Mouse (Mus musculus): ENCODE measurements at regions not wholly inside any gene's neighbourhood (a gene's known extent, or its start where the extent isn't known, plus 50 kb on each side); places are given as distances from the start of the nearest gene placed in this dataset.

GRCm38 (mm10) chr7:63313096-63313495 is 100.7 kb upstream of the Chrna7 start:
- Histone ChIP-seq H3K9me3 (ENCODE audit: control insufficient read depth) (no peaks in the 10 kb centered on the region), H3K36me3 (ENCODE audit: control insufficient read depth, insufficient read depth) (no peaks in the 10 kb centered on the region), H3K9ac (ENCODE audit: low read depth, low read length) (no peak overlapping the region), H3K4me1 (replicated peaks; ENCODE audit: control insufficient read depth, insufficient read depth, low read length) (no peaks in the 10 kb centered on the region), H3K27me3 (replicated peaks; ENCODE audit: control insufficient read depth, insufficient read depth, low read length) (no peaks in the 10 kb centered on the region), H3K4me2 (replicated peaks; ENCODE audit: low read depth) (no peak overlapping the region), H3K4me3 (ENCODE audit: low read depth, low read length) (no peak overlapping the region), H3K27ac (ENCODE audit: low read depth, low read length) (no peak overlapping the region)
- 76% methylated on average over 1 of the region's 1 CpGs for WGBS
- no peak for ATAC-seq
- no peak for TF ChIP-seq CTCF (IDR thresholded peaks at IDR 0.05; ENCODE audit: low read depth)

DNA sequence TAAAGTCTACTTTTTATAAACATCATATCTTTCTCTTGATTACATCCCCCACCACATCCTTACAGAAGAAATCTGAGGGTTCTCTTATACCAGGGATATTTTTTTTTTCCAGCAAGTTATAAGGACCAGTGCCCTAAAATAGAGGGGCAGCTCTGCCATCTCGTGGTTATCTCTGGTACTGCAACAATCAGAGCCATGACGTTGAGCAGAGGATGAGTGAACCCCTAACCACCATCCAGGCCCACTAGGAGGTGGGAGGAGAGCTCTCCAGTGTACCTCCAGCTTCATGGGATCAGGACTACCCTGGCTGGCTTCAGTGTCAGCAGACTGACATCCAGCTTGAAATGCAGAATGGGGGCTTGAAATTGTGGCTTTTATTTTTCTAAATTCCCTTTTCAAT is 107.2 kb upstream of the Chrna7 start:
- ATAC-seq, result no peak
- 0% methylated on average over 2 of the region's 2 CpGs for WGBS
- no peak overlapping the region for H3K9ac ChIP-seq (ENCODE audit: low read depth, low read length)

GRCm38 (mm10) chr7:63321171-63321570 is 108.8 kb upstream of the Chrna7 start:
- Histone ChIP-seq H3K36me3 (ENCODE audit: control insufficient read depth, insufficient read depth) (no peaks in the 10 kb centered on the region), H3K27ac (ENCODE audit: low read depth, low read length) (no peak overlapping the region), H3K9me3 (ENCODE audit: control insufficient read depth) (no peaks in the 10 kb centered on the region), H3K4me1 (replicated peaks; ENCODE audit: control insufficient read depth, insufficient read depth, low read length) (no peaks in the 10 kb centered on the region), H3K27me3 (replicated peaks; ENCODE audit: control insufficient read depth, insufficient read depth, low read length) (no peaks in the 10 kb centered on the region), H3K4me3 (ENCODE audit: low read depth, low read length) (no peak overlapping the region), H3K4me2 (replicated peaks; ENCODE audit: low read depth) (no peak overlapping the region), H3K9ac (ENCODE audit: low read depth, low read length) (no peak overlapping the region)
- no peak for ATAC-seq
- TF ChIP-seq CTCF (IDR thresholded peaks at IDR 0.05; ENCODE audit: low read depth), result no peak
- 75% methylated on average over 5 of the region's 5 CpGs for WGBS

More for the DNA sequence above, 107.2 kb upstream of the Chrna7 start:
- Histone ChIP-seq H3K27me3 (replicated peaks; ENCODE audit: control insufficient read depth, insufficient read depth, low read length) (no peaks in the 10 kb centered on the region), H3K4me2 (replicated peaks; ENCODE audit: low read depth) (no peak overlapping the region), H3K36me3 (ENCODE audit: control insufficient read depth, insufficient read depth) (no peaks in the 10 kb centered on the region), H3K27ac (ENCODE audit: low read depth, low read length) (no peak overlapping the region), H3K9me3 (ENCODE audit: control insufficient read depth) (no peaks in the 10 kb centered on the region), H3K4me1 (replicated peaks; ENCODE audit: control insufficient read depth, insufficient read depth, low read length) (no peaks in the 10 kb centered on the region), H3K4me3 (ENCODE audit: low read depth, low read length) (no peak overlapping the region)
- TF ChIP-seq CTCF (IDR thresholded peaks at IDR 0.05; ENCODE audit: low read depth), result peak; percentile 80

- H3K4me1 ChIP-seq (replicated peaks; ENCODE audit: control insufficient read depth, insufficient read depth, low read length), result no peaks in the 10 kb centered on the region
- no peak overlapping the region for H3K9ac ChIP-seq (ENCODE audit: low read depth, low read length)
- 30% methylated on average over 11 of the region's 11 CpGs for WGBS
- no peak overlapping the region for H3K4me3 ChIP-seq (ENCODE audit: low read depth, low read length)
- H3K27me3 ChIP-seq (replicated peaks; ENCODE audit: control insufficient read depth, insufficient read depth, low read length), result no peaks in the 10 kb centered on the region
- no peaks in the 10 kb centered on the region for H3K9me3 ChIP-seq (ENCODE audit: control insufficient read depth)
- H3K4me2 ChIP-seq (replicated peaks; ENCODE audit: low read depth), result no peak overlapping the region
- TF ChIP-seq CTCF (IDR thresholded peaks at IDR 0.05; ENCODE audit: low read depth), result peak; percentile 82
- H3K27ac ChIP-seq (ENCODE audit: low read depth, low read length), result no peak overlapping the region
- no peaks in the 10 kb centered on the region for H3K36me3 ChIP-seq (ENCODE audit: control insufficient read depth, insufficient read depth)
- ATAC-seq, result no peak
Measured at GRCm38 (mm10) chr7:63321951-63322710, 109.8 kb upstream of the Chrna7 start.

DNA sequence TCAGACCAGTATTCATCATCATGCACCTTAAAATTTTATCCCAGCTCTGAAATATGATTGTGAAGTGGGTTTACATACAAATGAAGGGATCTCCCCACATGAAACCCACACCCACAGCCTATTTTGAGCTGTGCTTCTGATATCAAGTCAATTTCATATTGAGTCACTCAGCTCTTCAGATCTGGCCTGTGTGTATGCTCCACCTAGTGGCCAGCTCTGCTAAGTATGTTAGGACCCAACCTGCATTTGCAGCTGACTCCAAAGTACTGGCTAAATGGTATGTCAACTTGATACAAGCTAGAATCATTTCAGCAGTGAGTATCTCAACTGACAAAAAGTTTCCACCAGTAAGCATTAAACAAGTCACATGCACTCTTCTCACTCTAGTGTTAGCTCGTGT is 109.4 kb upstream of the Otud7a start:
- Histone ChIP-seq H3K27ac (ENCODE audit: low read depth, low read length) (no peak overlapping the region), H3K4me3 (ENCODE audit: low read depth, low read length) (no peak overlapping the region), H3K4me2 (replicated peaks; ENCODE audit: low read depth) (no peak overlapping the region), H3K9me3 (ENCODE audit: control insufficient read depth) (no peaks in the 10 kb centered on the region), H3K27me3 (replicated peaks; ENCODE audit: control insufficient read depth, insufficient read depth, low read length) (no peaks in the 10 kb centered on the region), H3K36me3 (ENCODE audit: control insufficient read depth, insufficient read depth) (no peaks in the 10 kb centered on the region), H3K4me1 (replicated peaks; ENCODE audit: control insufficient read depth, insufficient read depth, low read length) (no peaks in the 10 kb centered on the region), H3K9ac (ENCODE audit: low read depth, low read length) (no peak overlapping the region)
- TF ChIP-seq CTCF (IDR thresholded peaks at IDR 0.05; ENCODE audit: low read depth), result peak; percentile 66
- ATAC-seq, result no peak
- 39% methylated on average over 1 of the region's 1 CpGs for WGBS

DNA sequence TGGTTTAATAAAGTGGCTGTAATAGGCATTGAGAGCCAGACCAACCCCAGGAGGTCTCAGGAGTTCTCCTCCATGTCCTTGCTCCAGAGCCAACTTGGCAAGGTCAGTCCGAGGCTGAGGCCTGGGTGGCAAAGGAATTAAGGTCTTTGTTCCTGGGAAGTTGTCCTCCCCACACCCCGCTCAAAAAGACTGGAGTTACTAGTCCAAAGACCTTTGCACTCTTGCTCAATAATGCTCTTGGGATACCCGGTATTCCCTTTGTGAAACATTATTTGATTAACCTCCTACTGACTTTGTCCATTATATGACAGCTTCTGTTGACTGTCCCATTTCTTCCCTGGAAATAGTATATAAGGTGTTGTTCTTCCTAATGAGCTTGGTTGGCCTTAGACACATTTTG is 108.5 kb upstream of the Otud7a start:
- no peak overlapping the region for H3K9ac ChIP-seq (ENCODE audit: low read depth, low read length)
- no peaks in the 10 kb centered on the region for H3K9me3 ChIP-seq (ENCODE audit: control insufficient read depth)
- no peak overlapping the region for H3K27ac ChIP-seq (ENCODE audit: low read depth, low read length)
- no peak overlapping the region for H3K4me3 ChIP-seq (ENCODE audit: low read depth, low read length)
- H3K27me3 ChIP-seq (replicated peaks; ENCODE audit: control insufficient read depth, insufficient read depth, low read length), result no peaks in the 10 kb centered on the region
- no peaks in the 10 kb centered on the region for H3K4me1 ChIP-seq (replicated peaks; ENCODE audit: control insufficient read depth, insufficient read depth, low read length)
- TF ChIP-seq CTCF (IDR thresholded peaks at IDR 0.05; ENCODE audit: low read depth), result no peak
- no peaks in the 10 kb centered on the region for H3K36me3 ChIP-seq (ENCODE audit: control insufficient read depth, insufficient read depth)
- no peak for ATAC-seq
- WGBS, result 49% methylated on average over 3 of the region's 3 CpGs
- H3K4me2 ChIP-seq (replicated peaks; ENCODE audit: low read depth), result no peak overlapping the region
